Mouse (Mus musculus) lung, adult 2 months (tissue): ENCODE measurements at regions not wholly inside any gene's neighbourhood (a gene's known extent, or its start where the extent isn't known, plus 50 kb on each side); places are given as distances from the start of the nearest gene placed in this dataset.

Experiments
- CTCF ChIP-seq: fragments of 200-500 bp; IDR thresholded peaks from 2 replicates; pipeline ENCODE4 v1.5.1; 2011; ENCODE audit warnings: mild to moderate bottlenecking, low read length, control low read depth; ENCODE audit not compliant: insufficient read depth
- POLR2A ChIP-seq: fragments of 200-500 bp; IDR thresholded peaks from 2 replicates; pipeline ENCODE4 v1.6.1; 2011; ENCODE audit warnings: low read depth, mild to moderate bottlenecking, control low read depth, low read length, borderline replicate concordance; ENCODE audit errors: extremely low read depth

- TF ChIP-seq CTCF (no peak), POLR2A (no peak)
Observed at GRCm38 (mm10) chr1:194426293-194426692, 191.7 kb upstream of the Plxna2 start.
